Mouse (Mus musculus): ENCODE results near the gene Olfr1042. TPM values are rescaled to one million over a fixed set of nuclear protein-coding genes. Genes with fewer than 3 reads are reported as not detected.

The Olfr1042 gene
- polyA plus RNA-seq, 1 experiment from 2014 or later: not detected

GRCm38 (mm10) chr2:86167422-86167821 is 5.8 kb upstream of the Olfr1042 start, which contains the start of gene Olfr1043:
TSS of gene Olfr1043 (minus strand) at chr2:86167522.
- no peaks in the 10 kb centered on the region for H3K27me3 ChIP-seq (ENCODE audit: control insufficient read depth, insufficient read depth, low read length)
- no peak for ATAC-seq (ENCODE audit: low FRiP score, low TSS enrichment)
- H3K27ac ChIP-seq (replicated peaks): no peak within 1 kb of the TSS
- no peak for TF ChIP-seq EP300 (optimal IDR thresholded peaks at IDR 0.05)
- H3K9me3 ChIP-seq (ENCODE audit: control insufficient read depth, low read length): no peaks in the 10 kb centered on the region
- no peaks in the 10 kb centered on the region for H3K4me1 ChIP-seq (replicated peaks; ENCODE audit: control insufficient read depth, insufficient read depth)
- no peak within 1 kb of the TSS for H3K9ac ChIP-seq (ENCODE audit: low read length)
- no peak within 1 kb of the TSS for H3K4me3 ChIP-seq (ENCODE audit: low read depth, low read length)
- no peaks in the 10 kb centered on the region for H3K36me3 ChIP-seq (ENCODE audit: control insufficient read depth, insufficient read depth, low read length)
- WGBS: 82% methylated on average over 2 of the region's 2 CpGs
- DNase-seq (ENCODE audit: low spot score): no peak
- H3K4me2 ChIP-seq (replicated peaks; ENCODE audit: low read depth): no peak within 1 kb of the TSS

- TF ChIP-seq EP300 (optimal IDR thresholded peaks at IDR 0.05) (no peak), CTCF (IDR thresholded peaks at IDR 0.05; ENCODE audit: low read depth) (no peak)
- Histone ChIP-seq H3K4me1 (replicated peaks; ENCODE audit: control insufficient read depth, insufficient read depth) (no peaks in the 10 kb centered on the region), H3K27me3 (ENCODE audit: control insufficient read depth, insufficient read depth, low read length) (no peaks in the 10 kb centered on the region), H3K9me3 (ENCODE audit: control insufficient read depth, low read length) (no peaks in the 10 kb centered on the region), H3K27ac (replicated peaks) (no peak within 1 kb of the TSS), H3K36me3 (ENCODE audit: control insufficient read depth, insufficient read depth, low read length) (no peaks in the 10 kb centered on the region), H3K9ac (ENCODE audit: low read length) (no peak within 1 kb of the TSS), H3K4me3 (ENCODE audit: low read depth, low read length) (no peak within 1 kb of the TSS), H3K4me2 (replicated peaks; ENCODE audit: low read depth) (no peak within 1 kb of the TSS)
- whole genome bisulfite sequencing: 76% methylated on average over 1 of the region's 1 CpGs
- DNase-seq (ENCODE audit: low spot score) (no peak), ATAC-seq (ENCODE audit: low FRiP score, low TSS enrichment) (no peak)
These were observed 15.0 kb downstream of the Olfr1042 start, which contains the start of gene Olfr1040 for GRCm38 (mm10) chr2:86146632-86147031. TSS of gene Olfr1040 (minus strand) at chr2:86146732.

DNA sequence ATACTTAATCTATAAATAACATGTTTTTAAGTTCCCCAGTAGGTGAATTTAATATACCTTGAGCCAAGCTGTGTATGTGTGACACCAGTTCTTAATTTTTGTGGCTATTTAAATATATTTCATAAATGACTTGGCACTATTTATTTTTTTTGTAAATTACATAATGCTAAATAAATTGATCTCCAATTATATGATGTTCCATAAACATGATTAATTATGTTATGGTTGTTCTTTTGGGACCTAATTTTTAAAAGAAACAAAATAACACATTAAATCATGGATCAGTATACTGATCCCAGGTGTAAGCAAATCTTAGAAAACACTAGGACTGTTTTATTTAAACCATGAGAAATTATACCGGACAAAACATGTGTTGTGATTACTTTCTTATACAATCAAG is 25.8 kb downstream of the Olfr1042 start, which contains the start of gene Olfr1039:
Gene Olfr1039, minus strand, starts transcription at position 101 of the 400 bp plus-strand sequence.
- no peak for ATAC-seq (ENCODE audit: low FRiP score, low TSS enrichment)
- H3K4me3 ChIP-seq (ENCODE audit: low read depth, low read length): no peak within 1 kb of the TSS
- no peaks in the 10 kb centered on the region for H3K36me3 ChIP-seq (ENCODE audit: control insufficient read depth, insufficient read depth, low read length)
- no peak within 1 kb of the TSS for H3K4me2 ChIP-seq (replicated peaks; ENCODE audit: low read depth)
- H3K27ac ChIP-seq (replicated peaks): no peak within 1 kb of the TSS
- no peak within 1 kb of the TSS for H3K9ac ChIP-seq (ENCODE audit: low read length)
- no peaks in the 10 kb centered on the region for H3K4me1 ChIP-seq (replicated peaks; ENCODE audit: control insufficient read depth, insufficient read depth)
- WGBS: 93% methylated on average over 1 of the region's 1 CpGs
- no peak for DNase-seq (ENCODE audit: low spot score)
- TF ChIP-seq CTCF (IDR thresholded peaks at IDR 0.05; ENCODE audit: low read depth) (no peak), EP300 (optimal IDR thresholded peaks at IDR 0.05) (no peak)
- no peaks in the 10 kb centered on the region for H3K9me3 ChIP-seq (ENCODE audit: control insufficient read depth, low read length)
- H3K27me3 ChIP-seq (ENCODE audit: control insufficient read depth, insufficient read depth, low read length): no peaks in the 10 kb centered on the region

Other genes with a start within 250 kb of the Olfr1042 start
- not detected in 2 replicates for gene Olfr1025-ps1, start 246.6 kb downstream of the Olfr1042 start, polyA plus RNA-seq (2015; fragmentation: Nextera tagmentation; extraction: Ambion mirVana)
- not detected in 2 replicates for gene Olfr1026, start 240.3 kb downstream of the Olfr1042 start, polyA plus RNA-seq (2015; fragmentation: Nextera tagmentation; extraction: Ambion mirVana)
- not detected in 2 replicates for gene Olfr1028, start 211.4 kb downstream of the Olfr1042 start, polyA plus RNA-seq (2015; fragmentation: Nextera tagmentation; extraction: Ambion mirVana)
- gene Olfr1029, start 187.9 kb downstream of the Olfr1042 start, polyA plus RNA-seq (2015; fragmentation: Nextera tagmentation; extraction: Ambion mirVana): not detected in 2 replicates
- gene Olfr1030, start 182.6 kb downstream of the Olfr1042 start, polyA plus RNA-seq (2015; fragmentation: Nextera tagmentation; extraction: Ambion mirVana): not detected in 2 replicates
- not detected in 2 replicates for gene Olfr1031, start 171.5 kb downstream of the Olfr1042 start, polyA plus RNA-seq (2015; fragmentation: Nextera tagmentation; extraction: Ambion mirVana)
- gene Olfr1032, start 156.3 kb downstream of the Olfr1042 start, polyA plus RNA-seq (2015; fragmentation: Nextera tagmentation; extraction: Ambion mirVana): not detected in 2 replicates
- gene Olfr1033, start 141.2 kb downstream of the Olfr1042 start, polyA plus RNA-seq (2015; fragmentation: Nextera tagmentation; extraction: Ambion mirVana): 1.9 and 2.5 TPM in 2 replicates
- 0.01 and 0.02 TPM in 2 replicates for gene Olfr1034, start 116.0 kb downstream of the Olfr1042 start, polyA plus RNA-seq (2015; fragmentation: Nextera tagmentation; extraction: Ambion mirVana)
- not detected in 2 replicates for gene Olfr1036, start 87.8 kb downstream of the Olfr1042 start, polyA plus RNA-seq (2015; fragmentation: Nextera tagmentation; extraction: Ambion mirVana)
- not detected in 2 replicates for gene Olfr1037, start 74.5 kb downstream of the Olfr1042 start, polyA plus RNA-seq (2015; fragmentation: Nextera tagmentation; extraction: Ambion mirVana)
- gene Olfr1039, start 25.9 kb downstream of the Olfr1042 start, polyA plus RNA-seq (2015; fragmentation: Nextera tagmentation; extraction: Ambion mirVana): not detected in 2 replicates
- gene Olfr1040, start 15.1 kb downstream of the Olfr1042 start, polyA plus RNA-seq (2015; fragmentation: Nextera tagmentation; extraction: Ambion mirVana): not detected in 2 replicates
- gene Olfr1043, start 5.7 kb upstream of the Olfr1042 start, polyA plus RNA-seq (2015; fragmentation: Nextera tagmentation; extraction: Ambion mirVana): not detected in 2 replicates
- gene Olfr1044, start 16.0 kb upstream of the Olfr1042 start, polyA plus RNA-seq (2015; fragmentation: Nextera tagmentation; extraction: Ambion mirVana): not detected in 2 replicates
- 0.05 TPM in 1 of 2 replicates, not detected in the other for gene Olfr52, start 23.8 kb upstream of the Olfr1042 start, polyA plus RNA-seq (2015; fragmentation: Nextera tagmentation; extraction: Ambion mirVana)
- not detected in 2 replicates for gene Olfr1045, start 41.2 kb upstream of the Olfr1042 start, polyA plus RNA-seq (2015; fragmentation: Nextera tagmentation; extraction: Ambion mirVana)
- gene Olfr1046, start 57.5 kb upstream of the Olfr1042 start, polyA plus RNA-seq (2015; fragmentation: Nextera tagmentation; extraction: Ambion mirVana): not detected in 2 replicates
- not detected in 2 replicates for gene Olfr1047, start 69.6 kb upstream of the Olfr1042 start, polyA plus RNA-seq (2015; fragmentation: Nextera tagmentation; extraction: Ambion mirVana)
- gene Olfr1048, start 78.5 kb upstream of the Olfr1042 start, polyA plus RNA-seq (2015; fragmentation: Nextera tagmentation; extraction: Ambion mirVana): not detected in 2 replicates
- not detected in 2 replicates for gene Olfr1049, start 96.5 kb upstream of the Olfr1042 start, polyA plus RNA-seq (2015; fragmentation: Nextera tagmentation; extraction: Ambion mirVana)
- gene Olfr1051, start 117.2 kb upstream of the Olfr1042 start, polyA plus RNA-seq (2015; fragmentation: Nextera tagmentation; extraction: Ambion mirVana): not detected in 2 replicates
- gene Olfr1052, start 130.6 kb upstream of the Olfr1042 start, polyA plus RNA-seq (2015; fragmentation: Nextera tagmentation; extraction: Ambion mirVana): not detected in 2 replicates
- not detected in 2 replicates for gene Olfr1053, start 153.4 kb upstream of the Olfr1042 start, polyA plus RNA-seq (2015; fragmentation: Nextera tagmentation; extraction: Ambion mirVana)
- gene Olfr1054, start 173.6 kb upstream of the Olfr1042 start, polyA plus RNA-seq (2015; fragmentation: Nextera tagmentation; extraction: Ambion mirVana): not detected in 2 replicates
- gene Olfr1055, start 188.4 kb upstream of the Olfr1042 start, polyA plus RNA-seq (2015; fragmentation: Nextera tagmentation; extraction: Ambion mirVana): not detected in 2 replicates
- gene Olfr1056, start 200.6 kb upstream of the Olfr1042 start, polyA plus RNA-seq (2015; fragmentation: Nextera tagmentation; extraction: Ambion mirVana): not detected in 2 replicates
- gene Olfr1057, start 216.6 kb upstream of the Olfr1042 start, polyA plus RNA-seq (2015; fragmentation: Nextera tagmentation; extraction: Ambion mirVana): not detected in 2 replicates
- not detected in 2 replicates for gene Olfr1058, start 226.7 kb upstream of the Olfr1042 start, polyA plus RNA-seq (2015; fragmentation: Nextera tagmentation; extraction: Ambion mirVana)